Mouse (Mus musculus): Measurements from ENCODE around the gene Leo1.

DNA sequence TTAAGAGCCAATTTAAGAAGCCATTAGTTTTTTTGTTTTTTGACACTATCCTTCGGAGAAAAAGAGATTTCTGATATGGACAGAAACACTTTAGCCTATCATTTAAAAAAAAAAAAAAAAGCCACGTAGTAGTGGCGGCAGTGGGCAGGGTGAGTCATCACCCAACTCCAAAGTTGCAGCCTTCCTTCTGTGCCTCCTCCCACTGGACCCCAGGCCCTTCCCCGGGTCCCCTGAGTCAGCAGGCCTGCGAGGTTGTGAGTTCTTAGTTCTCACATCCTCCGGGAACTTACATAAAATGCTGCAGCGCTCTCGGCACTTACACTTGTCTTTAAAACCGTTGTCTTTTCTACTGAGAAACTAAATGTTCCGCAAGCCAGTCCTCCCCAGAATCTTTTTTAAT, 33.5 kb upstream of the Leo1 start:
- TF ChIP-seq POLR2A (IDR thresholded peaks at IDR 0.05; ENCODE audit: control insufficient read depth, extremely low read depth, insufficient read depth, low read length, poor library complexity) (no peak), CTCF (IDR thresholded peaks at IDR 0.05; ENCODE audit: borderline replicate concordance, control insufficient read depth, extremely low read depth, insufficient read depth, low read length, poor library complexity) (no peak)
